Mouse (Mus musculus): ENCODE data around the gene Birc3. TPM values are rescaled to one million over a fixed set of nuclear protein-coding genes. Genes with fewer than 3 reads are reported as not detected.

Birc3 gene
- polyA plus RNA-seq (2012; ENCODE audit: insufficient read depth, insufficient read length, low replicate concordance, missing spikeins): not detected in 2 replicates

- Histone ChIP-seq H3K4me1 (ENCODE audit: control insufficient read depth, insufficient read depth, low read length) (peaks cover 6% of the 10 kb centered on the region; the same call in 1 of the 2 replicates), H3K4me3 (ENCODE audit: insufficient read depth, low read depth, low read length) (peak within 1 kb of the TSS; percentile 52), H3K27ac (ENCODE audit: insufficient read depth, low read depth, low read length) (no peak within 1 kb of the TSS)
- TF ChIP-seq CTCF (IDR thresholded peaks at IDR 0.05; ENCODE audit: insufficient read depth, low read depth, low read length): no peak
- TF ChIP-seq POLR2A (IDR thresholded peaks at IDR 0.05; ENCODE audit: insufficient read depth, low read depth, low read length): no peak
- 18% methylated on average over 26 of the region's 26 CpGs for WGBS
Measured at GRCm38 (mm10) chr9:7872775-7873439, at the start of gene Birc3. TSS of gene Birc3 (minus strand) at chr9:7873186.

- TF ChIP-seq POLR2A (IDR thresholded peaks at IDR 0.05; ENCODE audit: insufficient read depth, low read depth, low read length) (no peak), CTCF (IDR thresholded peaks at IDR 0.05; ENCODE audit: insufficient read depth, low read depth, low read length) (no peak)
- WGBS: 63% methylated on average over 8 of the region's 8 CpGs
- Histone ChIP-seq H3K4me1 (ENCODE audit: control insufficient read depth, insufficient read depth, low read length) (no peaks in the 10 kb centered on the region), H3K4me3 (ENCODE audit: insufficient read depth, low read depth, low read length) (no peak overlapping the region), H3K27ac (ENCODE audit: insufficient read depth, low read depth, low read length) (no peak overlapping the region)
Measured at GRCm38 (mm10) chr9:7914925-7915324, 41.9 kb upstream of the Birc3 start.

- WGBS: 9% methylated on average over 11 of the region's 11 CpGs
- TF ChIP-seq CTCF (IDR thresholded peaks at IDR 0.05; ENCODE audit: insufficient read depth, low read depth, low read length): no peak
- no peak for TF ChIP-seq POLR2A (IDR thresholded peaks at IDR 0.05; ENCODE audit: insufficient read depth, low read depth, low read length)
- Histone ChIP-seq H3K4me1 (ENCODE audit: control insufficient read depth, insufficient read depth, low read length) (no peaks in the 10 kb centered on the region), H3K27ac (ENCODE audit: insufficient read depth, low read depth, low read length) (no peak overlapping the region), H3K4me3 (ENCODE audit: insufficient read depth, low read depth, low read length) (no peak overlapping the region)
Measured at GRCm38 (mm10) chr9:7914487-7914886, 41.5 kb upstream of the Birc3 start.

- Histone ChIP-seq H3K27ac (ENCODE audit: insufficient read depth, low read depth, low read length) (no peak overlapping the region), H3K4me3 (ENCODE audit: insufficient read depth, low read depth, low read length) (no peak overlapping the region), H3K4me1 (ENCODE audit: control insufficient read depth, insufficient read depth, low read length) (no peaks in the 10 kb centered on the region)
- TF ChIP-seq POLR2A (IDR thresholded peaks at IDR 0.05; ENCODE audit: insufficient read depth, low read depth, low read length) (no peak), CTCF (IDR thresholded peaks at IDR 0.05; ENCODE audit: insufficient read depth, low read depth, low read length) (no peak)
- 66% methylated on average over 19 of the region's 19 CpGs for WGBS
Measured at GRCm38 (mm10) chr9:7913953-7914352, 41.0 kb upstream of the Birc3 start.

- Histone ChIP-seq H3K27ac (ENCODE audit: insufficient read depth, low read depth, low read length) (no peak overlapping the region), H3K4me3 (ENCODE audit: insufficient read depth, low read depth, low read length) (no peak overlapping the region), H3K4me1 (ENCODE audit: control insufficient read depth, insufficient read depth, low read length) (no peaks in the 10 kb centered on the region)
- no peak for TF ChIP-seq POLR2A (IDR thresholded peaks at IDR 0.05; ENCODE audit: insufficient read depth, low read depth, low read length)
- no peak for TF ChIP-seq CTCF (IDR thresholded peaks at IDR 0.05; ENCODE audit: insufficient read depth, low read depth, low read length)
- 89% methylated on average over 2 of the region's 2 CpGs for WGBS
Measured at GRCm38 (mm10) chr9:7907351-7907985, 34.5 kb upstream of the Birc3 start.

- no peak overlapping the region for H3K4me3 ChIP-seq (ENCODE audit: insufficient read depth, low read depth, low read length)
- TF ChIP-seq CTCF (IDR thresholded peaks at IDR 0.05; ENCODE audit: insufficient read depth, low read depth, low read length) (no peak), POLR2A (IDR thresholded peaks at IDR 0.05; ENCODE audit: insufficient read depth, low read depth, low read length) (no peak)
- WGBS: 77% methylated on average over 1 of the region's 1 CpGs
Measured at GRCm38 (mm10) chr9:7906564-7906963, 33.6 kb upstream of the Birc3 start.

GRCm38 (mm10) chr9:7903825-7904224 lies 30.8 kb upstream of the Birc3 start:
- H3K4me1 ChIP-seq (ENCODE audit: control insufficient read depth, insufficient read depth, low read length): no peaks in the 10 kb centered on the region
- H3K4me3 ChIP-seq (ENCODE audit: insufficient read depth, low read depth, low read length): no peak overlapping the region
- no peak overlapping the region for H3K27ac ChIP-seq (ENCODE audit: insufficient read depth, low read depth, low read length)
- TF ChIP-seq POLR2A (IDR thresholded peaks at IDR 0.05; ENCODE audit: insufficient read depth, low read depth, low read length) (no peak), CTCF (IDR thresholded peaks at IDR 0.05; ENCODE audit: insufficient read depth, low read depth, low read length) (no peak)
- 73% methylated on average over 5 of the region's 5 CpGs for WGBS

More at GRCm38 (mm10) chr9:7906564-7906963, 33.6 kb upstream of the Birc3 start:
- no peaks in the 10 kb centered on the region for H3K4me1 ChIP-seq (ENCODE audit: control insufficient read depth, insufficient read depth, low read length)
- no peak overlapping the region for H3K27ac ChIP-seq (ENCODE audit: insufficient read depth, low read depth, low read length)

GRCm38 (mm10) chr9:7903262-7903661 lies 30.3 kb upstream of the Birc3 start:
- TF ChIP-seq POLR2A (IDR thresholded peaks at IDR 0.05; ENCODE audit: insufficient read depth, low read depth, low read length) (no peak), CTCF (IDR thresholded peaks at IDR 0.05; ENCODE audit: insufficient read depth, low read depth, low read length) (no peak)
- H3K4me1 ChIP-seq (ENCODE audit: control insufficient read depth, insufficient read depth, low read length): no peaks in the 10 kb centered on the region
- no peak overlapping the region for H3K4me3 ChIP-seq (ENCODE audit: insufficient read depth, low read depth, low read length)
- peak overlapping the region; percentile 33; the same call in 1 of the 2 replicates for H3K27ac ChIP-seq (ENCODE audit: insufficient read depth, low read depth, low read length)
- 95% methylated on average over 2 of the region's 2 CpGs for WGBS

- no peak overlapping the region for H3K27ac ChIP-seq (ENCODE audit: insufficient read depth, low read depth, low read length)
- H3K4me3 ChIP-seq (ENCODE audit: insufficient read depth, low read depth, low read length): no peak overlapping the region
- WGBS: 60% methylated on average over 7 of the region's 7 CpGs
- no peak for TF ChIP-seq CTCF (IDR thresholded peaks at IDR 0.05; ENCODE audit: insufficient read depth, low read depth, low read length)
- no peaks in the 10 kb centered on the region for H3K4me1 ChIP-seq (ENCODE audit: control insufficient read depth, insufficient read depth, low read length)
Measured at GRCm38 (mm10) chr9:7902311-7902710, 29.3 kb upstream of the Birc3 start.
